Mouse (Mus musculus): Measurements from ENCODE around the gene Ell.

Gene Ell

DNA sequence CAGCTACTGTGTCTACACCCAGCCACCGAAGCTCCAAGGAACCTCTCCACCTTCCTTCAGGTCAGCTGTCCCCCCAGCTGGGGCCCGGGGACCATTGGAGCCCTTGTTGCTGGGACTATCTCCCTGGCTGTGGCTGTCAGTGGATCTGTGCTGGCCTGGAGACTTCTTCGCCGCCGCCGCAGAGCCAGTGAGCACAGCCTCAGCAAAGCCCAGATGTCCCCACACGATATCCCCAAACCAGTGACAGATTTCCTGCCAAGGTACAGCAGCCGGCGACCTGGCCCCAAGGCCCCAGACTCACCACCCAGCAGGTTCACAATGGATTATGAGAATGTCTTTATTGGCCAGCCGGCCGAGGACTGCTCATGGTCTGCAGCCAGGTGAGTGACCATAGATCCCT is 78.7 kb downstream of the Ell start:
- DNase-seq = no peak

DNA sequence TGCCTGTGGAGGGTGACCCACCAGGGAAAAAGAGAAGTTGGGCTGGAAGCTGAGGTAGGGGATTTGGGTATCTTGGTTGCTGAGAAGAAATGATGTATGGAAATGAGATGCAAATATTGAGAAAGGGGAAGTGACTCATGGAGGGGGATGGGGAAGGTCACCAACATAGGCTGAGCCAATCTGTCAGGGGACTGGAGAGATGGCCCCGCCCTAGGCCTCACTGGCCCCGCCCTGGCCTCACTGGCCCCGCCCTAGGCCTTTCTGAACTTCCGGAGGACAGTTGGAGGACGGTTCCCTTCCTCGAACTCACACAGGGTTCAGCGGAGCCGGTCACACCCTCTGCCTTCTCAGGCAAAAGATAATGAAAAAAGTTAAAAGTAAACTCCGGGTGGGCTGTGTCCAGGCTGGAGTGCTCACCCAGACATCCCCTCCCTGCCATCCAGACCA is 79.7 kb downstream of the Ell start:
- peak; percentile 14 for DNase-seq

DNA sequence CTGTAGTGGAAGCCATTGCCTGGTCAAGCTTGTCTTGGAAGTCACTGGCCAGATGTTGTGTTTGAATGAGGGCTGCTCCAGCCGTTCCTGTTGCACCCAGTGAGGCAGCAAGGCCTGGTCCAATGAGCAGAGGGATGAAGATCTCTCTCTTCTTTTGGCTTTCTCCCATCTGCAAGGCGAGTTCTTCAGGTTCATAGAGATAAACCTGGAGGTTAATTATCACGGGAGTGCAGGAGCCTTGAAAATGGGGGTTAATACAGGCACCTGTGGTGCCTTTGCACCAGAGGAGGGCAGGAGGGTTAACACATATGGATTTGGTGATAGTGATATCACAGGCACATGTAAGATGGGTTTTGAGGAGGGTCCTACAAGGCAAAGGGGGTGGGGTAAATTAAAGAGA is 83.0 kb downstream of the Ell start:
- no peak for DNase-seq

DNA sequence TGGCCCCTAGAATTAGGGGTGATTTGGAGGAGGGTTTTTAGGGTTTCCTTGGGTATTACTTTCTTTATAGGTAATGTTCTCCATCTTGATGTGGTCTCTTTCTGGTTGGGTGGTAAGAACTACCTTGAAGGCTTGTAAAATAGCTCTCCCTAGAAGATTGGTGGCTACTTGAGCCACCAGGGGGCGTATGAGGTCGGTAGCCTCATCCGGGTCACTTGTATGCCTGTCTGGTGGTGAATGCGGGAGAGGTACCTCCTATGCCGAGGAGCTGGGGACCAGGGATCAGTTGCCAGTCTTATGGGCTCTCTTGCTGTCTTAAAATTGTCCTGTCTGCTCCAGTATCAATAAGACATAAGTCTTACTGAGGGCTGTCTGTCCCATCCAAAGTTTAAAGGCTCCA is 85.8 kb downstream of the Ell start:
- DNase-seq = peak; percentile 29

DNA sequence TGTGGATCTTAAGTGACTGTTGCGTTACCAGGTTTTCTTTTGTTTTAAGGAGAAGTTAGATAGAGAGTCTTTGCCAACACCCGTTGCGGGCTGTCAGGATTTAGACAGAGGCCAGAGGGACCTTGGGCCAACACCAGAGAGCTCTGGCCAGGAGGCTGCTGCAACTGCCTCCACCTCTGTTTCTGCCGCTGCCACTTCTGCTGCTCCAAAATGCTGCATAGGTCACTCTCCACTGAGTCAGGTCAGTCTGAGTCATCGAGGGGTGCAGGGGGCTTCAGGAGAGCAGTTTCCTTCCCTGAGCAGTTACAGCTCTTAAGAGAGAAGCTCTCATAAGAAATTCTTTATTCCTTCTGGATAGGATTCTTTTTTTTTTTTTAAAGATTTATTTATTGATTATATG is 87.8 kb downstream of the Ell start:
- no peak for DNase-seq

DNA sequence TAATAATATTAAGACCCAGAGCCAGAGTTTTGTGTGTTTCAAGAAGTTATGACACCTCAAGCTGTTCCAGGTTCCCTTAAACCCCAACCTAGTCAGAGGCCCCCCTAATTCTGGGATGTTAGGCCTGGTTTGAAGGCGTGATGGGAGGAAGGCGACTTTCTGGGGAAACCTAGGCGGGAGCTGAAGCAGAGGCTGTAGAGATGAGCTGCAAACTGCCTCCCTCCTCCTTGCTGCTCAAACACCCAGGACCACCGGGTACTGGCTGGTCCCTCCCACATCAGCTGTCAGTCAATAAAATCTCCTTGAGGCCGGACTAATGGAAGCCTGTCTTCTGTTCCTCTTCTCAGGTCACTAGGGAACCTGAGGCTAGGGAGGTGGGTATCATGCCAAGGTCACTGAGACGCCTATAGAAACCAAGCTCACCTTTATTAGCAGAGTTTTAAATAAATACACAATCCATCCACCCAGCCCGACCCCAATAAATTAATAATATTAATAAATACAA is 89.8 kb downstream of the Ell start:
- peak; percentile 52 for DNase-seq

DNA sequence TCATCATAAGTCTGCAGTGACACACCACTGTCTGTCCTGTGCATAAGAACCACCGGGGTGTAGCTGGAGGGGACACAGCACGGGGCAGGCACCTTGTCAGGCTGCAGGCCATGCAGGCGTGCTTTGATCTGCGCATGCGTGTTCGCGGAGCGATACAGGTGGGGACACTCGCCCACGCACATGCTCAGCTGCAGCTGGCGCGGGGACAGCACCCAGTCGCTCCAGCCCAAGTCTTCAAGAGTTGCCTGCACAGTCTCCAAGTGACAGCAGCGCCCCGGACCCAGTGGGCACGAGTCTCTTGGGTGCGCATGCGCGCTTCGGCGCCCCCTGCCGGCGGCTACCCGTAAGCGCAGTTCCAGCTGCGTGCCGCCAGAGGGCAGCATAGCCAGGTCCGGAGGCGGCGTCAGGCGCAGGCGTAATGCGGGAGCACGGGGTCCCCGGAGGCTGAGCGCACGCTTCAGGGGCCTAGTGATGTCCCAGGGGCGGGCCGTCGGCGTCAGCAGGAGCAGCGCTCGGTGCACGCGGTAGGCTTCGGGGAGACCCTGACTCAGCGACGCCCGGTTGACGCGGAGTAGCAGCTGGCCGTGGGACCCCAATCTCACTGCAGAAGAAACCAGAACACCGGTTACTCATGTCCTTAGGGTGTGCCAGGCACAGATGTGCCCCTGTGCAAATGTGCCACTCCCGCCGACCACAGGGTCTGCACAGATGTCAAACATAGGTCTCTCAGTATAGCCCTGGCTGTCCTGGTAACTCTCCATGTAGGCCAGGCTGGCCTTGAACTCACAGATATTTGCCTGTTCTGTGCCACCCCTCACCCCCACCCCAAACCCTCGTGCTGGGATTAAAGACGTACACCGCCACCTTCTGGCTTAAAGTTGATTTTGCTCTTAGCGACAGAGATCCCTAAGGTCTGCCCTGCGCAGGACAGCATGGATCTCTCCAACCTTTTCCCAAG is 90.6 kb downstream of the Ell start:
- DNase-seq = peak; percentile 94

DNA sequence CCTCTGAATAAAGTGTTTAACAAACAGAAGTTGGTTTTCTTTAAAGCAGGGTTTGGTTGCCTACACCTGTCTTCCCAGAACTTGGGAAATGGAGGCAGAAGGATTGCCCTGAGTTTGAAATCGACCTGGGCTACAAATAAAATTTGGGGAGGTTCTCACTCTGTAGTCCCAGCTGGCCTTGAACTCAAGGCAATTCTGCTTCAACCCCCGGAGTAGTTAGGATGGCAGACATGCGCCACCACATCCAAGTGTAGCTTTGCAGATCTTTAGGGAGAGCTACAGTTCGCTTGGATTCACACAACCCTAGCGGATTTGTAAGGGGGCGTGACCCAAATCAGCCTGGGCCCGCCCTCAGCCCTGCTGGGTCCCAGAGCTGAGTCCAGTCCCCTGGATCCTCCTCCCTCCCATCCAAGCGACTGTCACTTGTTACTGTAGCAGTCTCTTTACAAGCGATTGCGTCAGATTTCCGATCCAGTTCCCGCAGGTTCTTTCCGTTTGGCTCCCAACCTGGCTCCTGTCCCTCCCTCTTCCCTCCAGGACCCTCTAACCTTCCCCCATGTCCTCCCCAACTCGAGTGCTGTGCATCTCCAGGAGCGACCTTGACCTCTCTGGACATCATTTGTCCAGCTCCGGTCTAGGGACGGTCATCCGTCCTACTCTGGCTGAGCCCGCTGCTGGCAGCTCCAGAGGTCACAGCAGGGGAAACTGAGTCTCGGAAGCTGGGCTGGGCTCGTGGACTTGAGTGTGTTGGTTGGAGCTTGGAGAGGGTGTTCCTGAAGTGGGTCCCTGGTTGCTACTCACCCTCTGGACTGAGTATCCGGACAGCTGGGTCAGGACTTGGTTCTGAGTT is 91.5 kb downstream of the Ell start:
- peak; percentile 59 for DNase-seq

DNA sequence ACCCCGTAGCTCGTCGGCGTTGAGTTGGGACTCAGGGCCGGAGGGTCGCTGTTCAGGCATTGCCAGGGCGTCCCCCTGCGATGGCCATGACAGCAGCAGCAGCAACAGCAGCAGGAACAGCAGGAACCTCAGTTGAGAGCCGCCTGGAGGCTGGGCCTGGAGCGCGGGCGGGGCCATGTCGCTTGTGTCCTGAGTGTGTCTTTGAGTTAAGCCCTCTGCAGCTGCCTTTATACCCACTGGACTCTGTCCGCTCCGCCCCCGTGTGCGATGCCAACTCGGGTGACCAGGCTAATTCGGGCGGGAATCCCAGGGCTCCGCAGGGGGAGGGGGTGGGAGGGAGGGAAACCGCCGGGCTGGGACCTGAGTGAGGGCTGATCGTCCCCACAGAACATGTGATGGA is 92.2 kb downstream of the Ell start:
- no peak for DNase-seq

DNA sequence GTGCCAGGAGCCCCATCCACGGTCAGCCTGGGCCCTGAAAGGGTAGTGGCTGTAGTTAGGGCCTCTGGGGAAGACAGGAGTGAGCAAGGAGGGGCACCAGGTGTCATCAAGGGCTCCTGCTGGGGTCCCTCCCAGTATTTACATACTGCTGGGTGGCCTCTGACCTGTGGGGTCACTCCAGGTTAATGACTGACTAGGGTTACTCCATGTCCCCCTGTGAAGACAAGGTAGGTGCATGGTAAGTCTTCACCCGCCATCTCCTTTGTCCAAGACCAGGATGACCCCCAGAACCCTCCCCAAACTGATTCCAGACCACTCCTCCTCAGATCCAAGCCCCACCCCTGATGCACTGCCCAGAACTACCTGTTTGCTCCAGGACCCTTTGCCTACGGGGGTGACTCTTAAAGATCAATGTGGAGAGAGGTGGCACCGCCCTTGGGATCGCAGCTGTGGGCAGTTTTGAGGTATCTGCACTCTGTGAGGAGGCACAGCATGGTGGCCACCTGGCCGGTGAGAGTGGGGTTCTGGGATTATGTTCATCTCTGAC is 93.2 kb downstream of the Ell start, which contains the start of gene Gdf15:
TSS of gene Gdf15 (minus strand) at position 111 of the 547 bp plus-strand sequence.
- DNase-seq = no peak

DNA sequence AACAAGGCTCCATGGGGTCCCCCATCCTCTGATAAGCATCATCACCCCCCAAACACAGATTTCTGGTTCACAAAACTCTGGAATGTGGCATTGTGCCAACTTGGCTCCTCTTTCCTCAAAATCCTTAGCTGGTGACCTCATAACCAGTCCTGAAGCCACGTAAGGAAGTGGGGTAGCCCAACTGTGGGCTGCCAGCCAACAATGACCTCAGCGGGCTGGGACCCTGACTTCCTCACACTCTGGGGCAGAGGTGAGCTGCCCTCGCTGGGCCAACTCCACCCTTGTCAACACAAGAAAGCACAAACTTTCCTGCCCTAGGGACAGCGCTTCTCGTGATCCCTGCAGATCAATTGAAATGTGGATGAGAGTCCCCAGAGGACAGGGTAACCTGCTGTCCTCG is 94.8 kb downstream of the Ell start:
- DNase-seq = no peak

DNA sequence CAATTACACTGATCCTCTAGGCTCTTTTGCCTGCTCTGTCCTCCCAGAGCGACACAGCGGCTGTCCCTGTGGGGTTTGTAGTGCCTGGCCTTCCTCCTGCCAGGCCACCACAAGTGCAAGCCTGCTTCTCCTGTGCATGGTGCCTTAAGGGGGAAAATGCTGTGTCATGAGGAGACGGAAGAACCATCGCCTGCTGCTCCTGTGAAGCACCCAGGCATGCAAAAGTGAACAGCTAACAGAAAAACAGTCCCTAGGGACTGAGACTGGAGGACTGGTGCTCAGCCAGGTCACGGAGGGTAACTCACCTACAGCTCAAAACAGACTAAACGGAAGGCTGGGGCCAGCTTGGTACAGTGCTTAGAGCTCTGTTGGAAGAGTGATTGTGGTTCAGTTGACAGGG is 96.3 kb downstream of the Ell start:
- no peak for DNase-seq

DNA sequence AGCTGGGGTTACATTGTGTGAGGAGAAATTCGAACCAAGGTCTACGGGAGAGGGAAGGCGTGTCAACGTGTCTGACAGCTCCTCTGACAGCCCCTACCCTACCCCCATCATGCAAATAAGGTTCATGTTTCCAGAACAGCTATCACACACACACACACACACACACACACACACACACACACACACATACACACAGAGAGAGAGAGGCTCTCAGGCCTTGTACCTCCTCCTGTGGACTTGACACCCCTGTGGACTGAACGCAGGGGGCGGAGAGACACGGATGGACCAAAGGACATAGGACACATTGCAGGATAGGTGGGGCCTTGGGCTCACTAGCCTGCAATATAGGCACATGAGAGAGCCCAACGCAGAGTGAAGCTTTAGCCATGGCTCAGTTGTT is 97.6 kb downstream of the Ell start:
- DNase-seq = no peak

DNA sequence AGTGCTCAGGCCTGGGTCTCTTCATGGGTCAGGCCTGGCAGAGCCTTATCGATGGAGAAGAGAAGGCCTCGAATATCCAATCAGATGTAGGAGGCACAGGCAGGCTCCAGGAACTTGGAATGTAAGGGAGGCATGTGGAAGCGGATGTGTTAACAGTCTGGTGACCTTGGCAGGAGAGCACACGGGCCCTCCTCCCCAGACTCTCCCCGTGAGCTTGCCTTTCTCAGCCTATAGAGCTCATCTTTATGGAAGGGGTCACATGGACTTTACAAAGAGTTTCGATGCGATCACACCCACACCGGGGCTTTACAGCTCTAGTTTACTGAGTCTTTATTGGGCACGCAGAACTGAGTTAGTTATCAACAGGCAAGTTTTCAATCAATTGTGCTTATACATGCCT is 99.5 kb downstream of the Ell start:
- no peak for DNase-seq
